Mouse (Mus musculus): ENCODE results near the gene Actr3b.

GRCm38 (mm10) chr5:25871342-25872023 is 111.7 kb downstream of the Actr3b start:
- no peak for TF ChIP-seq POLR2A (IDR thresholded peaks at IDR 0.05; ENCODE audit: borderline replicate concordance, insufficient read depth, low read length)
- no peak for TF ChIP-seq CTCF (IDR thresholded peaks at IDR 0.05; ENCODE audit: borderline replicate concordance, insufficient read depth, low read depth, low read length)
